Mouse (Mus musculus) gastrocnemius, postnatal 14 days (tissue): ENCODE results near the gene Il9r. TPM values are rescaled to one million over a fixed set of nuclear protein-coding genes. Genes with fewer than 3 reads are reported as not detected.
"Not testable (repeated sequence)": the region's sequence is repeated elsewhere in the genome, so short reads cannot be mapped to it uniquely, and the experiment has no call there.

Experiments used
- DNase-seq: peaks from one replicate; pipeline ENCODE4 v3.0.0; 2021; ENCODE audit warnings: mixed read lengths
- intact Hi-C: fragments of 180-260 bp; cut with DNase I; formaldehyde crosslinking; loops from one replicate; pipeline ENCODE4 v1.15.1; 2025; ENCODE audit warnings: low total_unique reads
- total RNA-seq, 2 experiments: library from RNA; stranded (reverse); gene quantifications; 2 replicates each; pipeline ENCODE4 v1.2.3; 2021

Gene Il9r
- total RNA-seq, 2 experiments from 2014 or later = 0.31 TPM; not detected in 1

GRCm38 (mm10) chr11:32205058-32205873, 5.2 kb upstream of the Il9r start, which contains the start of gene Snrnp25:
Gene Snrnp25, plus strand, starts transcription at chr11:32205415.
- intact Hi-C loops = no loop called here
- peak; percentile 95 for DNase-seq

GRCm38 (mm10) chr11:32201922-32202685, 2.0 kb upstream of the Il9r start:
- intact Hi-C loops = no loop called here
- peak; percentile 0 for DNase-seq

GRCm38 (mm10) chr11:32200992-32201391, 913 bp upstream of the Il9r start:
- intact Hi-C loops, DNase-seq: not testable (repeated sequence)

- intact Hi-C loops = loop anchor here (5.0 kb wide), 1 partner anchor 43 kb away; no protein-coding TSS in a partner anchor
- DNase-seq = peak; percentile 2
Observed at GRCm38 (mm10) chr11:32199230-32199629, 849 bp downstream of the Il9r start.

GRCm38 (mm10) chr11:32198256-32198955, 1.7 kb downstream of the Il9r start:
- intact Hi-C loops = loop anchor here (5.0 kb wide), 1 partner anchor 44 kb away; no protein-coding TSS in a partner anchor
- DNase-seq = peak; percentile 2

GRCm38 (mm10) chr11:32197766-32198165, 2.3 kb downstream of the Il9r start:
- DNase-seq = no peak

GRCm38 (mm10) chr11:32196727-32197126, 3.4 kb downstream of the Il9r start:
- DNase-seq = no peak
- intact Hi-C loops = loop anchor here (5.0 kb wide), 1 partner anchor 46 kb away; no protein-coding TSS in a partner anchor

More at GRCm38 (mm10) chr11:32197766-32198165, 2.3 kb downstream of the Il9r start:
- intact Hi-C loops = loop anchor here (5.0 kb wide), 1 partner anchor 45 kb away; no protein-coding TSS in a partner anchor

- intact Hi-C loops = loop anchor here (5.0 kb wide), 1 partner anchor 46 kb away; no protein-coding TSS in a partner anchor
- no peak for DNase-seq
Observed at GRCm38 (mm10) chr11:32195867-32196540, 4.1 kb downstream of the Il9r start.

- DNase-seq = no peak
- intact Hi-C loops = loop anchor here (5.0 kb wide), 1 partner anchor 48 kb away; no protein-coding TSS in a partner anchor
Observed at GRCm38 (mm10) chr11:32194626-32195025, 5.5 kb downstream of the Il9r start.

- intact Hi-C loops = no loop called here
- no peak for DNase-seq
Observed at GRCm38 (mm10) chr11:32194086-32194485, 6.0 kb downstream of the Il9r start.

GRCm38 (mm10) chr11:32193156-32193555, 6.9 kb downstream of the Il9r start:
- DNase-seq = no peak
- intact Hi-C loops = no loop called here

- intact Hi-C loops = no loop called here
- no peak for DNase-seq
Observed at GRCm38 (mm10) chr11:32190603-32191110, 9.4 kb downstream of the Il9r start.

GRCm38 (mm10) chr11:32190119-32190518, 10.0 kb downstream of the Il9r start:
- no peak for DNase-seq
- intact Hi-C loops = no loop called here

GRCm38 (mm10) chr11:32189434-32189833, 10.6 kb downstream of the Il9r start:
- intact Hi-C loops = no loop called here

GRCm38 (mm10) chr11:32188881-32189280, 11.2 kb downstream of the Il9r start:
- intact Hi-C loops = no loop called here
- no peak for DNase-seq

More at GRCm38 (mm10) chr11:32189434-32189833, 10.6 kb downstream of the Il9r start:
- DNase-seq = no peak

- DNase-seq = no peak
- intact Hi-C loops = no loop called here
Observed at GRCm38 (mm10) chr11:32187256-32187655, 12.8 kb downstream of the Il9r start.

- intact Hi-C loops = no loop called here
- DNase-seq = no peak
Observed at GRCm38 (mm10) chr11:32186031-32186430, 14.0 kb downstream of the Il9r start.

- intact Hi-C loops = loop anchor here (5.0 kb wide), 1 partner anchor 138 kb away; no protein-coding TSS in a partner anchor
- no peak for DNase-seq
Observed at GRCm38 (mm10) chr11:32184469-32184868, 15.6 kb downstream of the Il9r start.
